Mouse (Mus musculus) hindbrain, embryonic 14.5 days (tissue): ENCODE measurements around the gene Tecpr1. TPM values are rescaled to one million over a fixed set of nuclear protein-coding genes. Genes with fewer than 3 reads are reported as not detected.

Experiments used
- ATAC-seq: fragments of 200-750 bp; cut with Nextera tagmentation; 2 replicates; pipeline ENCODE4 v1.8.0; 2017; ENCODE audit warnings: moderate number of reproducible peaks, mild to moderate bottlenecking, moderate TSS enrichment, moderate library complexity; ENCODE audit not compliant: low FRiP score
- DNase-seq: peaks from one replicate; pipeline ENCODE4 v3.0.0-alpha.2; 2015; ENCODE audit warnings: low spot score
- H3K27ac ChIP-seq: fragments of 300-500 bp; sonication (generic); 2 replicates; pipeline ENCODE4 v1.5.1; 2014; ENCODE audit warnings: mild to moderate bottlenecking, moderate library complexity
- H3K27me3 ChIP-seq: fragments of 300-500 bp; sonication (generic); 2 replicates; pipeline ENCODE4 v1.6.1; 2014; ENCODE audit warnings: mild to moderate bottlenecking, low read length, mixed read lengths; ENCODE audit not compliant: control insufficient read depth, insufficient read depth
- H3K36me3 ChIP-seq: fragments of 300-500 bp; sonication (generic); replicated peaks from 2 replicates; pipeline ENCODE4 v1.6.1; 2014; ENCODE audit not compliant: control insufficient read depth, insufficient read depth
- H3K4me1 ChIP-seq: fragments of 300-500 bp; sonication (generic); replicated peaks from 2 replicates; pipeline ENCODE4 v1.6.1; 2014; ENCODE audit warnings: antibody characterized with exemption, low read length, mixed read lengths; ENCODE audit not compliant: control insufficient read depth, insufficient read depth
- H3K4me2 ChIP-seq: fragments of 300-500 bp; sonication (generic); replicated peaks from 2 replicates; pipeline ENCODE4 v1.6.1; 2014; ENCODE audit warnings: mild to moderate bottlenecking, moderate library complexity
- H3K4me3 ChIP-seq: fragments of 300-500 bp; sonication (generic); replicated peaks from 2 replicates; pipeline ENCODE4 v1.5.1; 2014; ENCODE audit warnings: mild to moderate bottlenecking, low read length
- H3K9ac ChIP-seq: fragments of 300-500 bp; sonication (generic); 2 replicates; pipeline ENCODE4 v1.6.1; 2014
- H3K9me3 ChIP-seq: fragments of 300-500 bp; sonication (generic); 2 replicates; pipeline ENCODE4 v1.6.1; 2016; ENCODE audit warnings: low read length; ENCODE audit not compliant: control insufficient read depth
- WGBS: fragments of 180-500 bp; shearing (Covaris S2); extraction: QIAGEN DNeasy Blood & Tissue Kit; methylation state at CpG from one replicate; pipeline ENCODE4 v1.1.7; 2014; 5-methylcytosine and 5-hydroxymethylcytosine counted together
- polyA plus RNA-seq: library from polyadenylated mRNA; unstranded; fragments of >200 nt; fragmentation: Nextera tagmentation; extraction: Ambion mirVana; gene quantifications from 2 replicates; pipeline ENCODE4 v1.2.1, GENCODE M21; 2014

Tecpr1 gene
- polyA plus RNA-seq, 1 experiment from 2014 or later: 34.7 TPM

DNA sequence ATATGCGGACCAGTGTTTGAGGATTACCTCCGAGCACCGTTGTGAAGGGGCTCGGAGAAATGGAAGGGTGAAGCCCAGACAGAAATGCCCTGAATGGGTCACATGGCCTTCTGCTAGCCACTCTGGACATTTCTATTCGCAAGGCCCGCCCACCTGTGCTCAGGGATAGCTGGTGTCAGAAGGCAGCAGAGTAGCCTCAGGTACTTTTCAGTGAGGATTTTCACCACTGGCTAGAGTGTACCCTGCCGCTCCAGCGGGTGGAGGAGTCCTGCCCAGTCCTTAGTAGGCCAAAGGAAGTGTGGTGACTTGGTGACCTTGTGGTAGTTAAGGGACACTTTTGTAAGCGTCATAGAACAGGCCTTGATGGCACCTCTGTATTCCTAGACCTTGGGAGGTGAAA lies 37.9 kb upstream of the Tecpr1 start:
- no peak for DNase-seq
- H3K4me1 ChIP-seq: peaks cover 33% of the 10 kb centered on the region

DNA sequence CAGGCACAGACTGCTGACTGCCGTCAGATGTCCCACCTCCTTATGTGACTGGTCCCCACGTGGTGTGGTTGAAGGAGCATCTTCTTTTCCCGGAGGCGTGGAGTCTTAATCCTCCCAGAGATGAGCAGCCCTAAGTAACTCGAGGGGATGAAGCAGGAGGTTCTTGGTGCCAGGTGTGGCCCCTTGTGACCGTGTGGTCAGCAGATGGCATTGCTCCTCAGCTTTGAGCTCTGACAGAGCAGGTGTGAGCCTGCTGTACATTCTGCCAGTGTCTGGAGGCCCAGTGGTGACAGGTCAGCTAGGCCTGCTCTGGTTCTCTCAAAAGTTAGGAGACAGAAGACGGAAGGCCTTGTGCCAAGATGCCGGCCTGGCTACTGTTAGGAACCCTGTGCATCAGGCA lies 37.0 kb upstream of the Tecpr1 start:
- DNase-seq: no peak
- H3K4me2 ChIP-seq: no peak overlapping the region
- 87% methylated on average over 8 of the region's 8 CpGs for WGBS
- peaks cover 44% of the 10 kb centered on the region for H3K36me3 ChIP-seq
- H3K27ac ChIP-seq: no peak overlapping the region
- H3K9me3 ChIP-seq: no peaks in the 10 kb centered on the region
- peaks cover 37% of the 10 kb centered on the region for H3K4me1 ChIP-seq
- H3K9ac ChIP-seq: no peak overlapping the region
- no peak for ATAC-seq
- no peak overlapping the region for H3K4me3 ChIP-seq
- H3K27me3 ChIP-seq: no peaks in the 10 kb centered on the region

More for the DNA sequence above, 37.9 kb upstream of the Tecpr1 start:
- H3K4me2 ChIP-seq: no peak overlapping the region
- H3K9me3 ChIP-seq: no peaks in the 10 kb centered on the region
- H3K27me3 ChIP-seq: no peaks in the 10 kb centered on the region
- 90% methylated on average over 9 of the region's 9 CpGs for WGBS
- no peak overlapping the region for H3K4me3 ChIP-seq
- no peak for ATAC-seq
- peaks cover 48% of the 10 kb centered on the region for H3K36me3 ChIP-seq
- H3K9ac ChIP-seq: no peak overlapping the region
- no peak overlapping the region for H3K27ac ChIP-seq

DNA sequence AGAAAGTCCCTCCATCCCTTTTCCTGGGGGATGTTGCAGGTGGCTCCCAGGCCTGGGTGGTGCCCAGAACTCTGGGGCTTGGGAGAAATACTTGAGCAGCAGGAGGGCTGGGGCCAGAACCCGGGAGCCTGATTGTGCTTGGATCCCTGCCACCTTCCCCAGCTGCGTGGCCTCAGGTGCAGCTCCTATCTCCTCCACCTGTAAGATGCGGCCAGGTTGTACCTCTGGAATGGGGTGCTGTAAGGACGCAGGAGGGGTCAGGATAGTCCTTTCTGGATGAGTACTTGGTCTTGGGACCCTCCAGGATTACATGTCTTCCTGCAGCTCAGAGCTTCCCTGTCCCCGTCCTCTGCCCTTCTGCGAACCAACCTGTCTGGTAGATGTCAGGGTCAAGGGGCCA lies 35.8 kb upstream of the Tecpr1 start:
- no peak for DNase-seq
- no peak overlapping the region for H3K27ac ChIP-seq
- peaks cover 33% of the 10 kb centered on the region for H3K36me3 ChIP-seq
- H3K9me3 ChIP-seq: no peaks in the 10 kb centered on the region
- WGBS: 72% methylated on average over 6 of the region's 6 CpGs
- no peak overlapping the region for H3K9ac ChIP-seq
- H3K4me3 ChIP-seq: no peak overlapping the region
- H3K4me1 ChIP-seq: peaks cover 37% of the 10 kb centered on the region
- H3K27me3 ChIP-seq: no peaks in the 10 kb centered on the region
- H3K4me2 ChIP-seq: peak overlapping the region; percentile 83; the same call in 1 of the 2 replicates
- ATAC-seq: no peak

DNA sequence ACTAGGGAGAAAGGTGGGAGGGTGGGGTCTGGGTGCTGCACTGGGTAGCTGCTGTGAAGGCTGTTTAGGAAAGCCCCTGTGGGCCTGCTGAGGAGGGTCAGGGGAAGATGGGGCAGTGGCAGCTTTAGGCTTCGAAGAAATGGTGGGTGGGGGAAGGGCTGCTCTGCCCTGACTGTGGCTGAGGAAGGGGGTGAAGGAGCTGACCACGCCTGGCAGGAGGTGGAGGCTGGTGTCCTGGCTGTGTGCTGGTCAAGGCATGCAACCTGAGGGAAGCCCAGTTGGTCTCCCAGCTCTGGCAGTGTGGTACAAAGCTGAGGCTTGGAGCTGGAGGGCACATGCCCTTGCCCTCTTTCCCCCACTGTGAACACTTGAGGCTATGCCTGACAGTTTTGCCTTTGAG lies 35.3 kb upstream of the Tecpr1 start:
- Histone ChIP-seq H3K9me3 (no peaks in the 10 kb centered on the region), H3K4me2 (peak overlapping the region; percentile 83), H3K36me3 (peaks cover 33% of the 10 kb centered on the region), H3K27ac (no peak overlapping the region), H3K27me3 (no peaks in the 10 kb centered on the region), H3K9ac (peak overlapping the region; percentile 98), H3K4me1 (peaks cover 37% of the 10 kb centered on the region), H3K4me3 (peak overlapping the region; percentile 93; the same call in 1 of the 2 replicates)
- 14% methylated on average over 2 of the region's 2 CpGs for WGBS
- no peak for DNase-seq
- ATAC-seq: no peak

DNA sequence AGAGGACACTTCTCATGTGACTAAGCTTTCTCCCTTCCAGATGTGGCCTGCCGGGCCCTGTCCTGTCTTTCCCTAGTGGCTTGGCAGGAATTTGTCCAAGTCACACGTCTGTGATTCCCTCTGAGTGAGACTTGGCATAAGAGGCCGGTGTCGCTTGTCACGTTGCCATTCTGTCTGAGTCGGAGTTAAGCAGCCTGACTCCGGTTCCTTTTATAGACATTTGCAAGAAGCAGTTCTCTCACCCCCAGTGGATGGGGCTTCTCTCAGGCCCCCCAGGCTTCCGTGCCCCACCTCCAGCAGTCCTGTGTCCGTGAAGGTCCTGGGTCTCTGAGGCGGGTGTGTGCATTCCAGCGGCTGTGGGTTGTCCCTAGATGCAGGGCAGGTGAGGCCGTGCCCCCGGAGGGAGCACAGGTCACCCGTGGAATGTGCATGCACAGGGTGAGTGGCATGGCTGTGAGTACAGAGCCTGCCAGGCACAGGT lies 34.8 kb upstream of the Tecpr1 start:
- no peak overlapping the region for H3K27ac ChIP-seq
- peaks cover 37% of the 10 kb centered on the region for H3K4me1 ChIP-seq
- peaks cover 30% of the 10 kb centered on the region for H3K36me3 ChIP-seq
- ATAC-seq (no peak), DNase-seq (no peak)
- H3K9me3 ChIP-seq: no peaks in the 10 kb centered on the region
- peak overlapping the region; percentile 98 for H3K9ac ChIP-seq
- WGBS: 34% methylated on average over 14 of the region's 14 CpGs
- H3K4me2 ChIP-seq: peak overlapping the region; percentile 83
- peak overlapping the region; percentile 93; the same call in 1 of the 2 replicates for H3K4me3 ChIP-seq
- H3K27me3 ChIP-seq: no peaks in the 10 kb centered on the region

DNA sequence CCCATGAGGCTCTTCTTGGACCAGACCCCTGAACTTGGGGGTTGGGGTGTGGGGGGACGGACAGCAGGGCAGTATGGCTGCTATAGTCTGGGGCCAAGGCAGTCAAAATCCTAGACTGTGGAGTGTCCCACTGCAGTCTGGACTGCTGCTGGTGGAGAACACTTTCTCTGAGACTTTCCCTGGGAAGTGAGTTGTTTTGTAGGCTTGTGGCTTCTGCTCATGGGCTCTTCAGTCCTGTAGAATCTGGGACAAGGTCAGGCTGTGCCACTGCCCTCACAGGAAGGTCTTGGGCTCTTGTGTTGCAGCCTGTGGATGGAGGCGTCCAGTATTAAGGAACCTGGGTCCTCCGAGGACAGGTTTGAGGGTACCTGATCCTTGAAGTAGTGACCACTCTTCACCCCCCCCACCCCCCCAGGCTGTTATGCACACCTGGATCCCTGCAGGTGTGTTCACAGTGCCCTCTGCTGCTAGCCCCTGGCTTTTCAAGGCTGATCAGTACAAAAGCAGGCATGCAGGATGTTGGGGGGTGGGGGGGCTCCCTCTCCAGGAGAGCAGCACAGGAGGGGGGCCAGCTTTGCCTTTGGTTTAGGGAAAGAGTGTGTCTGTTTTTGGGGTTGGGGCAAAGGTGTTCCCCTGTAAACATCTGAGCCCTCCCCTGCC lies 34.2 kb upstream of the Tecpr1 start:
- peak overlapping the region; percentile 98 for H3K9ac ChIP-seq
- H3K9me3 ChIP-seq: no peaks in the 10 kb centered on the region
- H3K4me1 ChIP-seq: peaks cover 37% of the 10 kb centered on the region
- peak overlapping the region; percentile 83 for H3K4me2 ChIP-seq
- no peak overlapping the region for H3K27ac ChIP-seq
- 73% methylated on average over 3 of the region's 3 CpGs for WGBS
- DNase-seq: no peak
- peaks cover 26% of the 10 kb centered on the region for H3K36me3 ChIP-seq
- H3K27me3 ChIP-seq: no peaks in the 10 kb centered on the region
- peak overlapping the region; percentile 93 for H3K4me3 ChIP-seq
- no peak for ATAC-seq

DNA sequence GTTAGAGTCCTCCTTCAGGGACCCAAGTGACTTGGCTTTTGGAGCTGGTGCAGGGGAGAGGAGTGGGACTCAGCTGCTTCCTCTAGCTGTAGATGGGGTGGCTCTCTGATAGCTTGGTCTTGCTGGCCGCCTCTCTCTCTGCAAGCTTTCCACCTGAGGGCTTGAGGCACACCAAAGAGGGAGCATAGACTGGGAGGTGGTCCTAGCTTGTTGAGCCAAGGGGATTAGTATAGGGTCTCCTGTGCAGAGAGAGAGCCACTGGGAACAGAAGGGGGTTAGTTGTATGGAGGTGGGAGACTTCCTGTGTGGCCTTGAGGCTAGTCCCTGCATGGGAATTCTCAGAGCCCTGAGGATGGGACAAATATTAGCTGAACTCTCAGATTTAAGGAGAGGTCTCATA lies 33.5 kb upstream of the Tecpr1 start:
- no peak for ATAC-seq
- H3K4me1 ChIP-seq: peaks cover 37% of the 10 kb centered on the region
- H3K27ac ChIP-seq: peak overlapping the region; percentile 87; the same call in 1 of the 2 replicates

DNA sequence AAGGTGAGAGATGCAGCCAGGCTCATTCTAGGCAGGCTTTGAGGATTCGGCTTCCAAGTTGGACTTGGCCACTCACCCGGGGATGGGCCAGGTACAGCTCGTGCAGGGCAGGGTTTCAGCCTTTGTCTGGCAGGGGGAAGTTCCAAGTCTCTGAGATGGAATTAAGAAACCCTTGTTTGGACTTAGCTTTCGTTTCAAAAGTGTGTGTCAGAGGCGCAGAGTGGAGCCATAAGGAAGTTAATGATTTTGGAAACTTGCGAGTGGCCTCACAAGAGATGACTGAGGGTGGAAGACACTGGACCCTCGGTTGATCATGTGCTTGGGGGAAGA lies 33.1 kb upstream of the Tecpr1 start:
- H3K36me3 ChIP-seq: peaks cover 19% of the 10 kb centered on the region
- H3K4me1 ChIP-seq: peaks cover 37% of the 10 kb centered on the region
- WGBS: 14% methylated on average over 7 of the region's 7 CpGs
- H3K27me3 ChIP-seq: no peaks in the 10 kb centered on the region
- H3K4me3 ChIP-seq: peak overlapping the region; percentile 93
- H3K27ac ChIP-seq: peak overlapping the region; percentile 87
- H3K9me3 ChIP-seq: no peaks in the 10 kb centered on the region
- peak overlapping the region; percentile 98 for H3K9ac ChIP-seq
- H3K4me2 ChIP-seq: peak overlapping the region; percentile 83
- ATAC-seq (no peak), DNase-seq (no peak)

More for the DNA sequence above, 33.5 kb upstream of the Tecpr1 start:
- no peaks in the 10 kb centered on the region for H3K27me3 ChIP-seq
- H3K4me2 ChIP-seq: peak overlapping the region; percentile 83
- H3K4me3 ChIP-seq: peak overlapping the region; percentile 93
- peak overlapping the region; percentile 98 for H3K9ac ChIP-seq
- WGBS: 36% methylated on average over 1 of the region's 1 CpGs
- no peak for DNase-seq
- peaks cover 22% of the 10 kb centered on the region for H3K36me3 ChIP-seq
- H3K9me3 ChIP-seq: no peaks in the 10 kb centered on the region

DNA sequence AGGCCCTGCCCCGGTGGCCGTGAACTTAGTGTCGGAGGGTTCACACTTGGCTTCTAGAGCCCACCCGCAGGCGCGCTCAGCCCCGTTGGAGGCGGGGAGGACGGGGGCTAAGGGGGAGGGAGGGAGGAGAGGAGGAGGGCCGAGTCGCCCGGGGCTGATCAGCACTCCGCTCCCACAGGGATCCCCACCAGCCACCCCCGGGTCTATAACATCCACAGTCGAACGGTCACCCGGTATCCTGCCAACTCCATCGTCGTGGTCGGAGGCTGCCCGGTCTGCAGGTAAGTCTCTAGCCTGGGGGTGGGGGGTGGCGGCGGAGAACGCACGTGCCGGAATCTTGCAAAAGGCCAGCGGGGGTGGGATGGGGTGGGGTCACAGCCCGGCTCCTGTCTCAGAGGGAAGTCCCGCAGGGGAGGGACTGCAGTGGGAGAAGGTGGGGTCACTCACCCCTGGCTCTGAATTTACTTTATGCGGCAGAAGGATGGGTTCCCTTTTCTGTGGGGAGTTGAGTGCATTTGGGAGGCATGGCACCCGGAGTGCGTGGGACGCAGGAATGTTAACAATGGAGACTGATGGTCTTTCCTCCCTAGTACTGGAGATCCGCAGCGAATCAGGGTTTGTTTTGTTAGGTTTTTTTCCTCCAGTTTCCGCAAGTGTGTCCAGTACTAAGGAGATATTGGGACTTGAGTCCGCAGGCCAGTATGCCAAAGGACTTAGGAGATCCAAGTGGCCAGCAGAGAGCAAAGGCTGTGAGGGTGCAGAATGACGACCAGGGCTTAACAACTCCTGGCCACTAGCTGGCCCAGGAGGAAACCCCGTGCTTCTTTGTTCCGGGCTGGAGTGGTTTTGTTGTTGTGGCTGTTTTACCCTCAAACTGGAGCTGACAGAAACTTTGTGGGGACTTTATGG lies 32.5 kb upstream of the Tecpr1 start:
- DNase-seq (peak; percentile 51), ATAC-seq (no peak; the same call in 1 of the 2 replicates)
- Histone ChIP-seq H3K4me1 (peaks cover 37% of the 10 kb centered on the region), H3K27me3 (no peaks in the 10 kb centered on the region), H3K36me3 (peaks cover 13% of the 10 kb centered on the region), H3K27ac (peak overlapping the region; percentile 87), H3K9ac (peak overlapping the region; percentile 98), H3K9me3 (no peaks in the 10 kb centered on the region), H3K4me2 (peak overlapping the region; percentile 83), H3K4me3 (peak overlapping the region; percentile 93)
- under 1% methylated on average over 40 of the region's 40 CpGs for WGBS
